Mouse (Mus musculus): ENCODE measurements around the gene Cyp2c23.

Cyp2c23 gene

GRCm38 (mm10) chr19:43972129-43972528 lies 56.9 kb downstream of the Cyp2c23 start:
- no peak for DNase-seq (ENCODE audit: low spot score in 2 of 2)

- DNase-seq (ENCODE audit: low spot score in 2 of 2) = no peak
Measured at GRCm38 (mm10) chr19:43968436-43969026, 60.5 kb downstream of the Cyp2c23 start.

GRCm38 (mm10) chr19:43966481-43966880 lies 62.5 kb downstream of the Cyp2c23 start:
- no peak for DNase-seq (ENCODE audit: low spot score in 2 of 2)

- peak; percentile 22 to 35 for DNase-seq (ENCODE audit: low spot score in 2 of 2)
Measured at GRCm38 (mm10) chr19:43965496-43966085, 63.4 kb downstream of the Cyp2c23 start.

- no peak for DNase-seq (ENCODE audit: low spot score in 2 of 2)
Measured at GRCm38 (mm10) chr19:43962795-43963194, 66.2 kb downstream of the Cyp2c23 start.

GRCm38 (mm10) chr19:43961185-43961584 lies 67.8 kb downstream of the Cyp2c23 start:
- DNase-seq (ENCODE audit: low spot score in 2 of 2) = no peak

GRCm38 (mm10) chr19:43960014-43960413 lies 69.0 kb downstream of the Cyp2c23 start:
- no peak for DNase-seq (ENCODE audit: low spot score in 2 of 2)

GRCm38 (mm10) chr19:43959162-43959561 lies 69.8 kb downstream of the Cyp2c23 start:
- peak; percentile 24 to 46 for DNase-seq (ENCODE audit: low spot score in 2 of 2)

- no peak for DNase-seq (ENCODE audit: low spot score in 2 of 2)
Measured at GRCm38 (mm10) chr19:43957881-43958280, 71.1 kb downstream of the Cyp2c23 start.

GRCm38 (mm10) chr19:43957402-43957801 lies 71.6 kb downstream of the Cyp2c23 start:
- DNase-seq (ENCODE audit: low spot score in 2 of 2) = no peak

- DNase-seq (ENCODE audit: low spot score in 2 of 2) = no peak
Measured at GRCm38 (mm10) chr19:43955266-43955665, 73.7 kb downstream of the Cyp2c23 start.
